Mouse (Mus musculus) MEL (cell line): Measurements from ENCODE around the gene Itgb2. TPM values are rescaled to one million over a fixed set of nuclear protein-coding genes. Genes with fewer than 3 reads are reported as not detected.
A peak's percentile ranks its signal among the peaks of the same experiment; 100 is the strongest.

ENCODE experiments used
- DNase-seq: peaks from one replicate; pipeline ENCODE4 v3.0.0; 2011; ENCODE audit warnings: low read depth, low spot score
- H3K27ac ChIP-seq: 2 replicates; pipeline ENCODE4 v1.5.1; 2012; ENCODE audit warnings: low read depth, mild to moderate bottlenecking, control low read depth, low read length, moderate library complexity; ENCODE audit not compliant: control insufficient read depth
- H3K27me3 ChIP-seq, 2 experiments: fragments of 150-350 bp in 1 of 2; sonication (generic) in 1 of 2; 2 replicates each; pipeline ENCODE4 v1.6.1; 2012; ENCODE audit warnings: low read length in 2 of 2, mild to moderate bottlenecking in 2 of 2, improper control_type of control experiment in 1 of 2, moderate library complexity in 1 of 2; ENCODE audit not compliant: insufficient read depth in 2 of 2, control insufficient read depth in 1 of 2
- H3K36me3 ChIP-seq, 2 experiments: 2 replicates each; pipeline ENCODE4 v1.6.1; 2012 to 2014; ENCODE audit warnings: low read length in 2 of 2, improper control_type of control experiment in 1 of 2, inconsistent platforms in 1 of 2, mild to moderate bottlenecking in 1 of 2; ENCODE audit not compliant: insufficient read depth in 2 of 2, control insufficient read depth in 1 of 2
- H3K4me1 ChIP-seq, 2 experiments: fragments of 150-350 bp in 1 of 2; sonication (generic) in 1 of 2; 2 replicates each; pipeline ENCODE4 v1.6.1; 2012; ENCODE audit warnings: low read length in 2 of 2, improper control_type of control experiment in 1 of 2, mild to moderate bottlenecking in 1 of 2; ENCODE audit not compliant: insufficient read depth in 2 of 2, control insufficient read depth in 1 of 2
- H3K4me3 ChIP-seq, 2 experiments: fragments of 150-350 bp in 1 of 2; sonication (generic) in 1 of 2; 2 replicates each; pipeline ENCODE4 v1.5.1; 2012; ENCODE audit warnings: low read depth in 2 of 2, low read length in 2 of 2, mild to moderate bottlenecking in 2 of 2, moderate library complexity in 2 of 2, control low read depth in 1 of 2, improper control_type of control experiment in 1 of 2; ENCODE audit not compliant: control insufficient read depth in 1 of 2, insufficient read depth in 1 of 2
- H3K79me2 ChIP-seq: 2 replicates; pipeline ENCODE4 v1.6.1; 2012; ENCODE audit warnings: mild to moderate bottlenecking, low read length, moderate library complexity; ENCODE audit not compliant: control insufficient read depth, poor library complexity, insufficient read depth
- H3K9ac ChIP-seq: 2 replicates; pipeline ENCODE4 v1.6.1; 2012; ENCODE audit warnings: low read depth, mild to moderate bottlenecking, control low read depth, low read length, moderate library complexity; ENCODE audit not compliant: control insufficient read depth, poor library complexity, severe bottlenecking
- H3K9me3 ChIP-seq: fragments of 150-350 bp; sonication (generic); replicated peaks from 2 replicates; pipeline ENCODE4 v1.6.1; 2012; ENCODE audit warnings: mild to moderate bottlenecking, low read length, improper control_type of control experiment, moderate library complexity; ENCODE audit not compliant: insufficient read depth
- CTCF ChIP-seq, 3 experiments: IDR thresholded peaks in 2 of 3; conservative IDR thresholded peaks in 1 of 3; 2 replicates each; pipeline ENCODE4 v1.5.1; 2011 to 2012; ENCODE audit warnings: low read length in 3 of 3, low read depth in 2 of 3, mild to moderate bottlenecking in 2 of 3, improper control_type of control experiment in 1 of 3, inconsistent platforms in 1 of 3, mixed read lengths in 1 of 3, moderate library complexity in 1 of 3; ENCODE audit not compliant: control insufficient read depth in 1 of 3, insufficient read depth in 1 of 3, poor library complexity in 1 of 3, severe bottlenecking in 1 of 3
- ETS1 ChIP-seq: IDR thresholded peaks from 2 replicates; pipeline ENCODE4 v1.6.1; 2012; ENCODE audit warnings: low read depth, mild to moderate bottlenecking, inconsistent platforms, low read length, improper control_type of control experiment, moderate library complexity
- GABPA ChIP-seq: IDR thresholded peaks from 2 replicates; pipeline ENCODE4 v1.6.1; 2012; ENCODE audit warnings: low read depth, mild to moderate bottlenecking, inconsistent platforms, low read length, improper control_type of control experiment, moderate library complexity
- GATA1 ChIP-seq: IDR thresholded peaks from 2 replicates; pipeline ENCODE4 v1.6.1; 2011; ENCODE audit warnings: low read depth, low read length, improper control_type of control experiment
- KAT2A ChIP-seq: conservative IDR thresholded peaks from 2 replicates; pipeline ENCODE4 v1.6.1; 2012; ENCODE audit warnings: low read depth, low read length, improper control_type of control experiment, inconsistent platforms
- MAX ChIP-seq: IDR thresholded peaks from 2 replicates; pipeline ENCODE4 v1.6.1; 2011; ENCODE audit warnings: low read length, improper control_type of control experiment
- MAZ ChIP-seq: IDR thresholded peaks from 2 replicates; pipeline ENCODE4 v1.6.1; 2012; ENCODE audit warnings: low read depth, mild to moderate bottlenecking, inconsistent platforms, low read length, improper control_type of control experiment
- MEF2A ChIP-seq: IDR thresholded peaks from 2 replicates; pipeline ENCODE4 v1.6.1; 2014; ENCODE audit warnings: low read depth, mild to moderate bottlenecking, inconsistent platforms, low read length, improper control_type of control experiment; ENCODE audit not compliant: poor library complexity, insufficient replicate concordance, severe bottlenecking; ENCODE audit errors: extremely low read depth
- MYB ChIP-seq: IDR thresholded peaks from 2 replicates; pipeline ENCODE4 v1.6.1; 2011; ENCODE audit warnings: mild to moderate bottlenecking, low read depth, low read length, improper control_type of control experiment
- MYC ChIP-seq: IDR thresholded peaks from 2 replicates; pipeline ENCODE4 v1.6.1; 2011; ENCODE audit warnings: low read depth, mild to moderate bottlenecking, low read length, improper control_type of control experiment, moderate library complexity
- POLR2AphosphoS2 ChIP-seq: IDR thresholded peaks from 2 replicates; pipeline ENCODE4 v1.6.1; 2011; ENCODE audit warnings: low read length, improper control_type of control experiment
- POLR2AphosphoS5 ChIP-seq: IDR thresholded peaks from 2 replicates; pipeline ENCODE4 v1.6.1; 2012; ENCODE audit warnings: low read depth, borderline replicate concordance, mild to moderate bottlenecking, inconsistent platforms, low read length, moderate library complexity, mixed read lengths
- RAD21 ChIP-seq: IDR thresholded peaks from 2 replicates; pipeline ENCODE4 v1.6.1; 2011; ENCODE audit warnings: mild to moderate bottlenecking, low read depth, low read length, improper control_type of control experiment
- USF2 ChIP-seq, 2 experiments: IDR thresholded peaks; 2 replicates each; pipeline ENCODE4 v1.6.1; 2011 to 2012; ENCODE audit warnings: improper control_type of control experiment in 2 of 2, low read length in 2 of 2, borderline replicate concordance in 1 of 2, inconsistent platforms in 1 of 2, low read depth in 1 of 2, mild to moderate bottlenecking in 1 of 2; ENCODE audit not compliant: insufficient read depth in 1 of 2
- ZNF384 ChIP-seq: IDR thresholded peaks from 2 replicates; pipeline ENCODE4 v1.6.1; 2012; ENCODE audit warnings: low read depth, mild to moderate bottlenecking, inconsistent platforms, low read length, improper control_type of control experiment
- polyA plus RNA-seq, 2 experiments: library from polyadenylated mRNA; stranded (reverse) in 1 of 2; unstranded in 1 of 2; fragments of >175 nt in 1 of 2; fragments of >200 nt in 1 of 2; gene quantifications; 2 replicates each; pipeline versions ENCODE4 v1.2.1 to v1.2.4; 2012; ENCODE audit warnings: low replicate concordance in 2 of 2, low read depth in 1 of 2; ENCODE audit not compliant: insufficient read length in 2 of 2, insufficient read depth in 1 of 2, missing spikeins in 1 of 2
- total RNA-seq: library from RNA; depleted of rRNA; stranded (reverse); fragments of 300-350 nt; gene quantifications from 2 replicates; pipeline ENCODE4 v1.2.3, GENCODE M21; 2012

Itgb2 gene
- total and polyA plus RNA-seq, 3 experiments, result 36.9 to 45.8 TPM; not detected in 1

- Histone ChIP-seq H3K9ac (no peak overlapping the region), H3K9me3 (no peaks in the 10 kb centered on the region), H3K79me2 (peaks cover 1% of the 10 kb centered on the region; the same call in 1 of the 2 replicates), H3K4me1 (no peaks in the 10 kb centered on the region), H3K4me3 (no peak overlapping the region), H3K27me3 (no peaks in the 10 kb centered on the region), H3K27ac (no peak overlapping the region), H3K36me3 (peaks cover 0 to 6% of the 10 kb centered on the region in 2 experiments; a peak in 2 of 4 replicates)
- TF ChIP-seq MYC (no peak), CTCF (IDR thresholded peaks at IDR 0.05 in 2 of 3, conservative IDR thresholded peaks at IDR 0.05 in 1 of 3; ENCODE audit: control insufficient read depth in 1 of 3, insufficient read depth in 1 of 3, low read depth in 2 of 3, low read length in 3 of 3, poor library complexity in 1 of 3, severe bottlenecking in 1 of 3) (peak in 2 of 3 experiments; percentile 7 to 23; a peak in 1 of 6 replicates)
- DNase-seq, result peak; percentile 38
Measured at GRCm38 (mm10) chr10:77492885-77493284, 37.2 kb upstream of the Itgb2 start.

GRCm38 (mm10) chr10:77497185-77497584, 32.9 kb upstream of the Itgb2 start:
- Histone ChIP-seq H3K27ac (no peak overlapping the region), H3K4me1 (no peaks in the 10 kb centered on the region), H3K27me3 (no peaks in the 10 kb centered on the region), H3K79me2 (peaks cover 4% of the 10 kb centered on the region; the same call in 1 of the 2 replicates), H3K9me3 (no peaks in the 10 kb centered on the region), H3K4me3 (no peak overlapping the region), H3K36me3 (peaks cover 0 to 10% of the 10 kb centered on the region in 2 experiments; a peak in 2 of 4 replicates), H3K9ac (no peak overlapping the region)
- no peak for TF ChIP-seq MYC
- no peak for TF ChIP-seq KAT2A
- no peak for TF ChIP-seq MAZ
- no peak for TF ChIP-seq POLR2AphosphoS2
- no peak for TF ChIP-seq GATA1
- TF ChIP-seq GABPA, result no peak
- no peak for TF ChIP-seq RAD21
- no peak for TF ChIP-seq MAX
- no peak for TF ChIP-seq ETS1
- no peak for TF ChIP-seq MEF2A
- TF ChIP-seq USF2 (IDR thresholded peaks at IDR 0.05; ENCODE audit: borderline replicate concordance in 1 of 2, insufficient read depth in 1 of 2, low read depth in 1 of 2, low read length in 2 of 2), result no peak
- no peak for TF ChIP-seq MYB
- no peak for TF ChIP-seq POLR2AphosphoS5
- no peak for TF ChIP-seq ZNF384
- DNase-seq, result no peak
